Mouse (Mus musculus): ENCODE results near the gene Arpc1a. TPM values are rescaled to one million over a fixed set of nuclear protein-coding genes. Genes with fewer than 3 reads are reported as not detected.
A peak's percentile ranks its signal among the peaks of the same experiment; 100 is the strongest.

Gene Arpc1a
- total and polyA plus RNA-seq, 3 experiments = 85.8 to 306 (median 187) TPM

DNA sequence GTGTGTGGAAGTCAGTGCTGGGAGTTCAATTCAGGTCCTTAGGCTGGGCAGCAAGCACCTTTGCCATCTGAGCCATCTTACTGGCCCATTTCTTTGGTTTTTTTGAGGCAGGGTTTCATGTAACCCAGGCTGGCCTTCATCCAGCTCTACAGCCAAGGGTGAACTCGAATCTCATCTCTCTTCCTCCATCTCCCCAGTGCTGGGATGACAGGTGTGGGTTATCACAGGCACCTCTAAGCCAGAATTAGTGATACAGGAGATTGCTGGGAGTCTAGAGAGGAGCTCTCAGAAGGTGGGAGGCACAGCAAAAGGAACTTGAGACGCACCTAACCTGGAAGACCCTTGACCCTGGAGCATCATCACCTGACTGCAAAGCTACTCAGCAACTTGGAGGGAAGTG lies 29.8 kb downstream of the Arpc1a start:
- TF ChIP-seq GATA1 (IDR thresholded peaks at IDR 0.05; ENCODE audit: low read depth, low read length) (no peak), MAFK (IDR thresholded peaks at IDR 0.05; ENCODE audit: borderline replicate concordance, low read depth, low read length) (no peak)
- no peak overlapping the region for H3K27ac ChIP-seq (ENCODE audit: control insufficient read depth, low read depth, low read length)
- peaks cover 5 to 13% of the 10 kb centered on the region in 2 experiments for H3K36me3 ChIP-seq (ENCODE audit: control insufficient read depth in 1 of 2, insufficient read depth in 2 of 2, low read length in 2 of 2)
- no peak for DNase-seq (ENCODE audit: low read depth, low spot score)
- no peaks in the 10 kb centered on the region for H3K9me3 ChIP-seq (replicated peaks; ENCODE audit: insufficient read depth, low read length)
- peak overlapping the region; percentile 82; the same call in 1 of the 2 replicates for H3K9ac ChIP-seq (ENCODE audit: control insufficient read depth, low read depth, low read length, poor library complexity, severe bottlenecking)
- H3K79me2 ChIP-seq (ENCODE audit: control insufficient read depth, insufficient read depth, low read length, poor library complexity) = peaks cover 35% of the 10 kb centered on the region
- no peaks in the 10 kb centered on the region for H3K27me3 ChIP-seq (ENCODE audit: control insufficient read depth in 1 of 2, insufficient read depth in 2 of 2, low read length in 2 of 2)
- H3K4me3 ChIP-seq (ENCODE audit: control insufficient read depth in 1 of 2, insufficient read depth in 1 of 2, low read depth in 2 of 2, low read length in 2 of 2) = peak overlapping the region; percentile 89 to 98; a peak in 3 of 4 replicates
- H3K4me1 ChIP-seq (ENCODE audit: control insufficient read depth in 1 of 2, insufficient read depth in 2 of 2, low read length in 2 of 2) = peaks cover 4 to 18% of the 10 kb centered on the region in 2 experiments; a peak in 3 of 4 replicates

DNA sequence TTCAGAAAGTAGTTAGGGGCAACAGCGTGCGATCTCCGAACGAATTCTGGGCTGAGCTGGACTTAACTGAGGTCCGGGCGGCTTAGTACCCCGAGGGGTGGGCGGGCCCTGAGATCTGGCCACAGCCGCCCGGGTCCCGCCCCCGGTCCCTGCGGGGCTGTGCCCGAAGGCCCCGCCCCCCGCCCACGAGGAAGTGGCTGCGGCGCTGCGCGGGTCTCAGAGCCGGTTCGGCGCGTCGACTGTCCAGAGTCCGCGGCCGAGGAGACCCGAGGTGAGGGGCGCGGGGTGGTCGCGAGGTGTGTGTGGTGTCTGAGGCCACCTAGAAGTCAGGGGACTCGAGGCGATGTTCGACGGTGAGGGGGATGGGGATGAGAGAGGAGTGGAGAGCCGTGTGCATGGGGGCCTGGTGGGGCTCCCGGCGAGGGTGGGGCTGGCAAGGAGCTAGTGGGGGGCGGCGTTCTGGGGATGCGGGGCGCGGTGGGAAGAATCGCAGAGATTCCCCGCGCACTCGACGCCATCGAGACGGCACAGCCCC lies 30.5 kb downstream of the Arpc1a start, which contains the start of gene Arpc1b:
Gene Arpc1b, plus strand, starts transcription at position 145 of the 535 bp plus-strand sequence.
- H3K4me1 ChIP-seq (ENCODE audit: control insufficient read depth in 1 of 2, insufficient read depth in 2 of 2, low read length in 2 of 2) = peaks cover 4 to 18% of the 10 kb centered on the region in 2 experiments; a peak in 3 of 4 replicates
- TF ChIP-seq CHD2 (IDR thresholded peaks at IDR 0.05; ENCODE audit: low read length) = no peak
- TF ChIP-seq UBTF (IDR thresholded peaks at IDR 0.05; ENCODE audit: borderline replicate concordance, insufficient read depth, low read depth, low read length) = no peak
- TF ChIP-seq ELF1 (IDR thresholded peaks at IDR 0.05; ENCODE audit: low read depth, low read length) = peak; percentile 57; the same call in 1 of the 2 replicates
- no peak for TF ChIP-seq RCOR1 (IDR thresholded peaks at IDR 0.05; ENCODE audit: low read depth, low read length)
- peak; percentile 40; the same call in 1 of the 2 replicates for TF ChIP-seq NRF1 (IDR thresholded peaks at IDR 0.05; ENCODE audit: insufficient read depth, low read depth, low read length, poor library complexity, severe bottlenecking)
- no peak for TF ChIP-seq CTCF (IDR thresholded peaks at IDR 0.05 in 2 of 3, conservative IDR thresholded peaks at IDR 0.05 in 1 of 3; ENCODE audit: control insufficient read depth in 1 of 3, insufficient read depth in 1 of 3, low read depth in 2 of 3, low read length in 3 of 3, poor library complexity in 1 of 3, severe bottlenecking in 1 of 3)
- TF ChIP-seq POLR2AphosphoS2 (IDR thresholded peaks at IDR 0.05; ENCODE audit: low read length) = peak; percentile 53; the same call in 1 of the 2 replicates
- TF ChIP-seq ZMIZ1 (IDR thresholded peaks at IDR 0.05; ENCODE audit: low read depth, low read length) = no peak; the same call in none of the 2 replicates
- no peak for TF ChIP-seq GATA1 (IDR thresholded peaks at IDR 0.05; ENCODE audit: low read depth, low read length)
- peak; percentile 12; the same call in 1 of the 2 replicates for TF ChIP-seq HCFC1 (IDR thresholded peaks at IDR 0.05; ENCODE audit: low read depth, low read length)
- TF ChIP-seq MAFK (IDR thresholded peaks at IDR 0.05; ENCODE audit: borderline replicate concordance, low read depth, low read length) = no peak
- TF ChIP-seq MAZ (IDR thresholded peaks at IDR 0.05; ENCODE audit: low read depth, low read length) = no peak; the same call in 1 of the 2 replicates
- TF ChIP-seq MYC (IDR thresholded peaks at IDR 0.05; ENCODE audit: low read depth, low read length) = no peak
- TF ChIP-seq MYB (IDR thresholded peaks at IDR 0.05; ENCODE audit: low read depth, low read length) = no peak
- TF ChIP-seq E2F4 (IDR thresholded peaks at IDR 0.05; ENCODE audit: borderline replicate concordance, low read depth, low read length) = no peak
- TF ChIP-seq NELFE (IDR thresholded peaks at IDR 0.05; ENCODE audit: low read depth, low read length) = peak; percentile 90
- no peak for TF ChIP-seq ZC3H11A (IDR thresholded peaks at IDR 0.05; ENCODE audit: low read depth, low read length)
- no peak for TF ChIP-seq TAL1 (IDR thresholded peaks at IDR 0.05; ENCODE audit: low read length)
- no peak for TF ChIP-seq RAD21 (IDR thresholded peaks at IDR 0.05; ENCODE audit: low read depth, low read length)
- 0 out of 2 replicates have a peak, but pooled peaks have one; percentile 33 for TF ChIP-seq SIN3A (IDR thresholded peaks at IDR 0.05; ENCODE audit: low read length)
- peak; percentile 85 to 88 for TF ChIP-seq POLR2A (IDR thresholded peaks at IDR 0.05; ENCODE audit: control insufficient read depth in 1 of 2, insufficient read depth in 1 of 2, low read depth in 1 of 2, low read length in 2 of 2, poor library complexity in 1 of 2)
- TF ChIP-seq SMC3 (IDR thresholded peaks at IDR 0.05; ENCODE audit: low read depth, low read length) = no peak
- no peak for TF ChIP-seq CHD1 (IDR thresholded peaks at IDR 0.05; ENCODE audit: low read depth, low read length)

More for the DNA sequence above, 30.5 kb downstream of the Arpc1a start, which contains the start of gene Arpc1b:
- H3K9me3 ChIP-seq (replicated peaks; ENCODE audit: insufficient read depth, low read length) = no peaks in the 10 kb centered on the region
- peak within 1 kb of the TSS; percentile 82 for H3K9ac ChIP-seq (ENCODE audit: control insufficient read depth, low read depth, low read length, poor library complexity, severe bottlenecking)
- peaks cover 42% of the 10 kb centered on the region for H3K79me2 ChIP-seq (ENCODE audit: control insufficient read depth, insufficient read depth, low read length, poor library complexity)
- peaks cover 3 to 13% of the 10 kb centered on the region in 2 experiments for H3K36me3 ChIP-seq (ENCODE audit: control insufficient read depth in 1 of 2, insufficient read depth in 2 of 2, low read length in 2 of 2)
- no peaks in the 10 kb centered on the region for H3K27me3 ChIP-seq (ENCODE audit: control insufficient read depth in 1 of 2, insufficient read depth in 2 of 2, low read length in 2 of 2)
- H3K4me3 ChIP-seq (ENCODE audit: control insufficient read depth in 1 of 2, insufficient read depth in 1 of 2, low read depth in 2 of 2, low read length in 2 of 2) = peak within 1 kb of the TSS; percentile 89 to 98
- peak; percentile 82 for DNase-seq (ENCODE audit: low read depth, low spot score)
- peak within 1 kb of the TSS; percentile 97 for H3K27ac ChIP-seq (ENCODE audit: control insufficient read depth, low read depth, low read length)
